Mouse (Mus musculus): ENCODE measurements around the gene Rad9b.
A peak's percentile ranks its signal among the peaks of the same experiment; 100 is the strongest.
"Not testable (repeated sequence)": the region's sequence is repeated elsewhere in the genome, so short reads cannot be mapped to it uniquely, and the experiment has no call there.

The Rad9b gene

DNA sequence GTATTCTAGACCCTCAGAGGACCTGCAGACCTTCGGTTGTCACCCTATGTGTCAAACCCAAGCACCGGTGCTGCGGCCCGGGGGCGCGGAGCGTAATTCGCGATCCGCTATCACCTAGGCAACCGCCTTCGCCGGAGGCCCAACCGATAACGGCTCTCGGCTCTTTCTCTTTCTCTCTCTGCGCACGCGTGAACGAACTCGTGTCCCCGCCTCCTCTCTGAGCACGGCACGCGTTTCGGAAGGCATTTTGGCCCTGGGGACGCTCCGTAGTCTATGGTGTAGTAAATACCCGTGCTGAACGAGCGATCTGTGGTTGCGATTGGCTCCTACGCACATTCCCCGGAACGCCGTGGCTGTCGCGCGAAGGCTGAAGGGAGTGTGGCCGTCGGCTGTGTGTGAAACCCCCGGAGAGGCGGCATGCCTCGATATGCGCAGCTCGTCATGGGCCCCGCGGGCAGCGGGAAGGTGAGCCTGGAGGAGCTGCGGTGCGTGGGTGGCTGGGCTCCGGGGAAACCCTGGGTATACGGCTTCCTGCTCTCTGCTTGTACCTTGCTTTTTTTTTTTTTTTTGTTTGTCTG lies 18.2 kb upstream of the Rad9b start, which contains the start of gene Fam216a:
TSS of gene Fam216a (minus strand) at position 173 of the 578 bp plus-strand sequence.
- DNase-seq (ENCODE audit: extremely low spot score, low read depth, low spot score): peak; percentile 96

DNA sequence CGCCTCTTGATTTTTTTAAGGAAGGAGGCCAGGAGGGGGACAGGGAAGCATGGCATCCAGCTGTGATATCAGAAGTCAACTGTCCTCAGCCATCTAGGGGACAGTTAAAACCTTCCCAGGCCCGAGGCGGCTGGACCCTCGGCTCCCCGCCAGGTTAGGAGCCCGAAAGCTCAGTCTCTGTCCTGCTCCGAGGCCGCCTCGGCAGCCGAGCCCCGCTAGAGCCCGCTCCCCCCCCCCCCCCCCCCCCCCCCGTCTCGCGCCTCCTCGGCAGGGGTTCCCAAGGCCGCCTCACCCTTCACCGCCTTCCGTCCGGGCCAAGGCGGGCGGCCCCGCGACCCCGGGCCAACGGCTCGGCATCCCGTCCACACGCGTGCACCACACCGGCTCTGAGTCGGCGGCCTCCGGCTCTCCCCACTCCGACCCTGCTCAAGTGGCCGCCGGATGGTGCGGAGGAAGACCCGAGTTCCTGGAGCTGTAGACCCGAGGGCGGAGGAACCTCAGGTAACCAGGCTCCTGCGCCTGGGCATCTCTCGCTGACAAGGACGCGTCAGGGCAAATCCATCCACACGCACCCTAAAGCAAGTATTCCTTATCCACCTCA lies 17.7 kb upstream of the Rad9b start, which contains the start of gene Gpn3:
TSS of gene Gpn3 (plus strand) at position 286 of the 601 bp plus-strand sequence.
- no peak for DNase-seq (ENCODE audit: extremely low spot score, low read depth, low spot score)

DNA sequence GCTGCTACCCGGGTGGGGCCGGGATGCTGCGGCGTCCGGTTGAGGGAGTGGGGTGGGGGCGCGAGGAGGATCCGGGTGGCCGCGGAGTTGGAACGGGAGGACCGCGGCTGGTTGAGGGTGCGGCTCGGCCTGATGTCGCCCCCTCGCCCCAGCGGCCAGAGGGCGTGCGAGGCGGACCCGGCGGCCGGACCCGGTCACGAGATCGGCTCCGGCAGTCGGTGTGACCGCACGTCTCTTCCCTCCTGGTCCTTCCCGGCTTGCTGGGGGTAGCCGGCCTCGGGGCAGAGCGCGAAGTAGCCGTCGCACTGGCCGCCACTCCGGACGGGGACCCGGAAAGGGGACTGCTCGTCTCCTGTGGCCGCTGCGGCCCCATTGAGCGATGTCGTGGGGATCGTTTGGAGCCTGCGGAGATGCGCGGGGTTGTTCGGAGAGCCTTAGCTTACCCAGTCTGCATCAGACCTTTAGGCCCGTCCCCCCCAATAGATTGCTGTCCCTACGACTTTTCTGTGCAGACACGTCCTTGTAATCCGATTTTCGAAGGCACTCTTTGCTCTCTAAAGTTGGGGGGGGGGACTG lies 547 bp upstream of the Rad9b start:
- DNase-seq (ENCODE audit: extremely low spot score, low read depth, low spot score): no peak

DNA sequence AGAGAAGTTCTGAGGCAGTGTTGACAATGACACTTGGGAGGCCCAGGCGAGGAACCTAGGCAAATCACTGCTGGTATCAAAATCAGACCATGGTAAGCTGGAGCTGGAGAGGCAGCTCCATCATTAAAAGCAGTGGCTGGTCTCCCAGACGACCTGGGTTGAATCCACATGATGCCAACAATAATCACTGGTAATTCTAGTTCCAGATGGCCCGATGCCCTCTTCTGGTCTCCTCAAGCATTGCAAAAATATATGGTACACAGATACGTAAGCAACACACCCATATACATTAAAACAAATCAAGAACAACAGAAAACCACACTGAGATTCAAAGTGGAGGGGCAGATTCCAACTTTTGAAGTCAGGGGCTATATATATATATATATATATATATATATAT lies 8.3 kb downstream of the Rad9b start:
- DNase-seq (ENCODE audit: extremely low spot score, low read depth, low spot score): no peak

DNA sequence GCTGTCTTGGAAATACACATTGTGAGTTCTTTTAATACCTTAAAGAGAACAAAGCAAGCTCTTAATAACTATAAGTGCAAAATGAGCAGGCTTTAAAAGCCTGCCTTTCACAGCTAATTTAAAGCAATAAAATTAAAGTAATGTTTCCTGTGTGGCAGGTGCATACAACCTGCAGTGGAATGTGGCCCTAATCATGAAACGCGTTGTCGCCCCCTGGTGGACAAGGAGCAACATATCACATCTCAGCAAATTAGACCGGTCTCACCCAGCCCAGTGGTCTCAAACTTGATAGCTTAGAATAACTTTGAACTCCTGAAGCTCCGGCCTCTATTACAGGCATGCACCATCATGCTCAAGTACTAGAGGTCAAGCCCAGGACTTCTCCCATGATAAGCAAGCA lies 9.8 kb downstream of the Rad9b start:
- peak; percentile 50 for DNase-seq (ENCODE audit: extremely low spot score, low read depth, low spot score)

DNA sequence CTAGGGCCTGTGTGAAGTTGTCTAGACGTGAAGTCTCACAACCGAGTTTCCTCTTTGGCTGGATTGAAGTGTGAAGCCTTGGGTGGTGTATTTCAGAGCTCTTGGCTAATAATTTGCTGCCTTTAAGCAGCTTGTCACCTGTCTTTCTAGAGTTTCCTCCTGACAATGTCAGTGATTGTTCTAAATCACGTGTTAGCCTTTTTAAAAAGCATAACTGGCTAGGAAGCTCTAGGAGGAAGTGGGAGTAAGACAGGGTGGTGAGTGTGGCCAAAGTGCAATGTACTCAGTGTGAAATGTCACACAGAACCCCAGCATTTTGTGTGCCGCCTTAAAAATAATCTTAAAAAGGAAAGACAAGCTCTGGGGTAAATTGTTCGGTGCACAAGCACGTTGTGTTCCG lies 10.3 kb downstream of the Rad9b start:
- DNase-seq (ENCODE audit: extremely low spot score, low read depth, low spot score): no peak

DNA sequence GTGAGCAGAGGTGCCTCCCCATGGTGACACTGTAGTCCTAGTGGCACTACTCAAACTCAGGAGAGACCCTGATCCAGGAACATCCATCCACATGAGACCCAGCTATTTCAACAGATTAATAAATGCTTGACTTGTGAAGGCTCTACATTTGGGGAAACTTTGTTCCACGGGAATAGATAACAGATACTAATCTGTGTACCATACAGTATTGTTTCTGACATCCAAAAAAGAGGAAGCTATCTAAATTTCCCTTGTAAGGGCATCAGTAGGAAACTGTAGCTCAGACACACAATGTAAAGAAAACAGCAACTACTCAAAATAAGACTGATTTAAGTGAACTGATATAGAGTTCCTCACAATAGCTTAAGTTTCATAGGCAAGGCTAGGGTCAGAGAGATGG lies 11.2 kb downstream of the Rad9b start:
- no peak for DNase-seq (ENCODE audit: extremely low spot score, low read depth, low spot score)

DNA sequence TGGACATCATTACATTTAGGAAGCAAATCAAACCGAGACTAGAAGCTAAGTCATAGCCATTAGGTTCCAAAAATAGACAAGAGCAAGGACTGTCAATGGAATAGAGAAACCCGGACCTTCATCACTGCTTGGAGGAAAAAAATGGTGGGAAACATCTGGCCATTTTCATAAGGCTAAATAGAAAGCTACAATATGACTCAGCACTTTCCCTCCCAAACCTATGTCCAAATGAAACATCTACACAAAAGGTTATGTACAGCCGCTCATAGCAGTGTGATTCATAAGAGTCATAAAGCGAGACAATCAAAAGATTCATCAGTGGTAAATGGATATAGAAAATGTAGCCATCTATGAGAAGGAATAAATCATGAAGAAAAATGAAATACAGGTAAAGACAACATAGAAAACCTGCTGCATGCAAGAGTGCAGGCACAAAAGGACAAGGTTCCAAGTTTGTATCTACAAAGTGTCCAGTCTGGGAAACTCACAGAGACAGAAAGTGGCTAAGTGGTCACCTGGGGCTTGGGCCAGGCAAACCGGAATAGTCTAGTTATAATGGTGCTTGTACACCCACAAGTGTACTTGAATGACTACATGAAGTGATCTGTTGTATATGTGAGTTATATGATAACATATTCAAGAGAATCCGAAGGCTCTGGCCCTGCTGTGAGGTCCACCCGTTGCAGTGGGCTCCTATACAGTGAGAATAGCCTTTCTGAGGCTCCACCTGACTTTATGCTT lies 17.3 kb downstream of the Rad9b start:
- DNase-seq (ENCODE audit: extremely low spot score, low read depth, low spot score): no peak

DNA sequence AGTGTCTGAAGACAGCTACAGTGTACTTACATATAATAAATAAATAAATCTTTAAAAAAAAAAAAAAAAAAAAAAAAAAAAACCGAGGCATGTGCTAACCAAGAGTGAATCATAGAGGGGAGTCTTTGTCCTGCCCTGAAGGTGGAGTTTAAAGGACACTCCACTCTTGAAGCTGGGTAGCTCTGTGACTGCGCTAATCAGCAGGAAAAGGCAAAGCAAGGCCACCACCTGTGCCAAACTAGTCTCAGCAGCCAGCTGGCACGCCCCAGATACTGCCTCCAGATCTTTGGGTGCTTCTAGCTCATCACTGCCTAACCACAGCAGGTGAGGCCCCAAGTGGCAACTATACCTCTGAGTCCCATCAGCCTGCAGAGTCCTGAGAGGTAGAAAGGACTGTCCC lies 19.4 kb downstream of the Rad9b start:
- no peak for DNase-seq (ENCODE audit: extremely low spot score, low read depth, low spot score)

DNA sequence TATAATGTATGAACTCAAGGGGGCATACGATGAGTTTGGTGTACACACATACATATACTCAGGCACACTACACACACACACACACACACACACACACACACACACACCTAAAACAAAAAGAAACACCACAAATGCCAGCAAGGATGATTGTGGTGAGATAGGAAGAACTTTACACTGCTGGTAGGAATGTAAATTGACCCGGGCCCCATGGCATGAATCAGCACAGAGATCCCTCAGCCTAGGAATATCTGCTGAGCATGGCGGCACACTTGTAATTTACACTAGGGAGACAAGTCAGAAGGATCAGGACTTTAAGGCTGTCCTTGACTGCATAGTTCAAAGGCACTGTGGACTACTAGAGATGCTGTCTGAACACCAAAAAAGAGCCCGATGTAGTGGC lies 23.8 kb downstream of the Rad9b start:
- no peak for DNase-seq (ENCODE audit: extremely low spot score, low read depth, low spot score)

DNA sequence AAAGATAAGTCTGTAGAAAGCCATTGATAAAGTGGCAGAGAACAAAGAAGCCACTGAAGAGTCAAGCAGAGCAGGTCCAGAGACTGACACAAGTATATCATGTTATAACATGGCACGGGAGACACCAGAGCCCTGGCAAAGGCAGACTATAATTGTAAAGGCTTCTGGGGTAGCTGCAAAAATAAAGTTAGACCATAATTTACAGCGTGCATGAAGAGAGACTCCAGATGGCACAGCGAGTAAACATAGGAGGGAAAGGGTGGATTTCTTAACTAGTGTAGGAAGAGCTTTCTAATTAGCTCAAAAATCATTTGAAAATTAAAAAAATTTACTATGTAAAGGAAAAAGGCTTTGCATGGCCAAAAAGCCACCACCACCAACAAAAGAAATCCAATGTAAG lies 26.8 kb downstream of the Rad9b start:
- no peak for DNase-seq (ENCODE audit: extremely low spot score, low read depth, low spot score)

DNA sequence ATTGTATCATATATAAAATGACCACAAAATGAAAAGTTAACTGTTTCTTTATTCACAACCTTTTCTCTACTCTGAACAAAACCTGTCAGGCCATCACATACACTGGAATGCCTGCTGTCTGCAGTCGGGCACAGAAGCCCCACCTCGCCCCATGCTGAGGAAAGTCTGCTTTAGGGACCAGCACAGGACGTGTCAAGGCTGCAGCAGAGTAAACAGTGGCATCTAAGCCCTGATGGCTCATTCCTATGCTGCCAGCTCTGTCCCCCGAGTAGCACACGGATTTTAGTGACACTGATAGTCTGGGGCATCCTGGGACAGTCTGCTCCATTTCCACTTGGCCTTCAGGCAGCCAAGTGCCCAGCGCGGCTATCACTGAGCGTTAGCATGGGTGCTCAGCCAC lies 28.6 kb downstream of the Rad9b start:
- DNase-seq (ENCODE audit: extremely low spot score, low read depth, low spot score): no peak

DNA sequence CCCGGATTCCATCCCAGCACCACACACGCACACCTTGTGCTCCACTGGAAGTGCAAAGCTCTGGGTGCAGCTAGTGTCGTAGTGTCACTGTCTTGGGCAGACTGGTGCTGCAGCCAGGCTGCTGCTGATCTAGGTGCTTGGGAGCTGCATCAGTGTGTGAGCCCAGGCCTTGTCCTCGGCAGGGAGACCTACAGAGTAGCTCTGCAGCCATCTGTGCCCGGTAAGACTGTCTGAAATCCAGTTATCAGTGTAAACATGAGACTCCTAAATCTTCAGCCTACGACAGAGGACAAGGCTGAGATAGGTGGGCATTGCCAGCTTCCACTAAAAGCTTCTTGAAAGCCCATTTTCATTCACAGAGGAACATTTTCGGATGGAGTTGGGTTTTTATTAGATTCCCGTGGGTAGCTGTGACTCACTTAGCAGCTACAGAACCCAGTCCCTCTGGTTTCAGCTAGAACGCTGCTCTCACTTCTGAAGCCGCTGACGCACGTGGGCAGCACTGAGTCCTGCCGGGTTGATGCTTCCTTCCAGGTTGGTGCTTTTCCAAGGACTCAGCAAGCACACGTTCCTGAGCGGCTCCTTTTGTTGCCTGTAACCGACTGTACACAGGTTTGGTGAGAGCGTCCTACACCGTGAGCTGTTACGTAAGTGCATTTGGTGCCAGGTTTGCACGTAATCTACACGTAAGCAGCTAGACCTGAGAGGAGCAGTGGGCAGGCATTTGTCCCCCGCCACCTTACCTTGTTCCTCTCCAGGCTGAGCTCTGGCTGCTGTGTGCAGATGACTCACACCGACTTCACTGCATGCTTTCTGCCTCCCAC lies 29.2 kb downstream of the Rad9b start:
- DNase-seq (ENCODE audit: extremely low spot score, low read depth, low spot score): no peak

DNA sequence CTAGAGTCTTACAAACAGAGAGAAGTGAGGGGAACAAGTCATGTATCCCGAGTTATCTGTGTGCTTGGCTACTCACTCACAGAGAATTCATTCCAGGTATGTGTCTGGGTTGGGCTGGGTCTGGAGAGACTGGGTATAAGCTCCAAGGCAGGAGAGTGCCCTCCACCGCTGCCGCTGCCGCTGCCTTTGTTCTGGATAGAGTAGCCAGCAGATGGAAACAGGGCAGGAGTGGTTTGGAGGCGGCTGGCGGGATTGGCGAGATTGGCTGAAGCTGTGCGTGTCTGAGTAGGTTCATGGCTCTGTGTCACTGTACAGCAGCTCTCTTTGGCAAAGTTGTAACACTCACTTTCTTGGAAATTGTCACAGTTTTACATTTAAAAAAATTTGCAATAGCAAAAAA lies 30.5 kb downstream of the Rad9b start:
- DNase-seq (ENCODE audit: extremely low spot score, low read depth, low spot score): no peak

DNA sequence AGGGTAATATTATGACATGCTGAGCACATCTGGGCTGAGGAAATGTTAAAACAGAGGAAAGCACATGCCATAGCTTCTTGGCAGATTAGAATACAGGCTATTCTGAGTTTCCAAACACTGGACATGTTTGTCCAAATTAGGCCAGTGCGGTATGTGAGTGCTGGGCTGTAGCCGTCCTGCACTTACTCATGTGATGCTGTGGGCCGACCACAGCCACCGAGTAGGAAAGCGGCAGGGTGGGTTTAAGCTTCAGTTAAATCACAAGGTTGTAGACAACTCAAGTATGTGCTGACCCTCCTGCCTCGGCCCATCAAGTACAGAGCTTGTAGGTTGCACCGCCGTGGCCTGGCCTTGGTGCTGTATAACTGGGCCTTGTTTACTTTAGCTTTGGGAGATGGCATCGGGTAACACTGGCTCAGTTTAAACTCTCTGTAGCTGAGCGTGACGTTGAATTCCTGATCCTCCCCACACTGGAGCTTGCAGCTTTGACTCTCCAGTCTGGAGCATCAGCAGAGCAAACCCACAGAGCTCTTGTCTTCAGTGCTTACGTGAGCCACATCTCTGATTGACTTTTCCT lies 33.7 kb downstream of the Rad9b start:
- no peak for DNase-seq (ENCODE audit: extremely low spot score, low read depth, low spot score)

DNA sequence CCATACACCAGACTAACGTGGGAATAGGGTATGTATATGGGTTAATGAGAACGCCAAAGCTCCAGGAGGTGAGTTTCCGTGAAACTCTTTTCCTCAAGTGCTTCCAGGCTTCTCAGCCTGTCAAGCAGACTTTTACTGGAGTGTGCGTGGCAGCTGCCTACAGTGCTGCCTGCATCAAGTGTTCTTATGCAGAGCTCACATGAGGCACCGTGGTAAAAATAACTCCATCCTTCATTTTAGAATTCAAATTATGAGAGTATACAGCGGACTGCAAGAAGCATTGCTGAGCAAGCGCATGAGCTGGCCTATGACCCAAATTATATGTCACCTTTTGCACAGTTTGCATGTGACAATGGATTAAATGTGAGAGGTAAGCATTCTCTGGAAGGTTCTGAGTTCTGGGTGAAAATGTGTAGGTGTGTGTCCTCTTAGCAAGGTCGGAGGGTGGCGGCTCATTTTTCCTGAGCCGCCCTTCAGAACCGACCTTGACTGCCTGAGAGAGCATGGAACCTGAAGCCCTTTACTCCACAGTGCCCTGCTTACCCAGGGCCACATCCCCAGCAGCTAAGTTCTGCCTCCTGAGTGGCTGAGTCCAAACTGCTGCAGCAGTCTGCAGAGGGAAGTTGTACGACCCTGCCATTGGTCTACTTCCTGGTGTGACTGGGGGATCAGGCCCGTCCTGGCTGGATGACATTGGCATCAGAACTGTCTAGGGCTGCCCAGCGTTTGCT lies 34.4 kb downstream of the Rad9b start:
- no peak for DNase-seq (ENCODE audit: extremely low spot score, low read depth, low spot score)

DNA sequence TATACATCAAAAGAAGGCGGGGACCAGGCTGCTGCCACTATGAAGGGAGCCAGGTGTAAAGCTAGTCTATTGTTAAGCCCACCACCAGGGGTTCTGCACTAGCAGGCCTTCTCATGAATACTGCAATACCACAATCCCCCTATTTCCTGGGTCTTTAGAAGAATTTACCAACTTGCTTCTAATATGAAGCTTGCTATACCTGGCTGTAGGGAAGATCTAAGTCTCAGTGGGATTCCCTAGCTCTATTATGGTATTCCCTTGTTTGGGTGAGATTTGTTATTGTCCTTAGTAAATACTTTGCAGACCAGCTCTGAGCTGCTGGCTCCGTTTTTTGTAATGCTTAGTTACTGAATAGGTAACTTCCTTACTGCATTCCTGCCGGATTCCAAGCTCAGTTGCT lies 35.1 kb downstream of the Rad9b start:
- not testable (repeated sequence) for DNase-seq (ENCODE audit: extremely low spot score, low read depth, low spot score)

DNA sequence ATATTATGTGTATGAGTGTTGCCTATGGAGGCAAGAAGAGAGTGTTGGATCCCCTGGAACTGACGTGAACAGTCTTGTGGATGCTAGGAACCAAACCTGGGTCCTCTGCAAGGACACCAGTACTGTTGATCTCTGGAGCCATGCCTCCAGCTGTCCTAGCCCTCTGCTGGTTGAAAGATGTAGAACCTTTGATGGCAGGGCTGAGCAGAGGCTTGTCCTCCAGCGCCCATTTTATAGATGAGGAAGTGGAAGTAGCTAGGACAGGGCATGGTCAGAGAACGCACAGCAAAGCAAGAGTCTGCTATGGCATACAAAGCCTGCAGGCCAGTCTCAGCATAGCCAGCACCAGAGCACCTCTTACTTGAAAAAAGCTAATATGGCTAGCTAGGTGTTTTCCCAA lies 35.9 kb downstream of the Rad9b start:
- DNase-seq (ENCODE audit: extremely low spot score, low read depth, low spot score): no peak

DNA sequence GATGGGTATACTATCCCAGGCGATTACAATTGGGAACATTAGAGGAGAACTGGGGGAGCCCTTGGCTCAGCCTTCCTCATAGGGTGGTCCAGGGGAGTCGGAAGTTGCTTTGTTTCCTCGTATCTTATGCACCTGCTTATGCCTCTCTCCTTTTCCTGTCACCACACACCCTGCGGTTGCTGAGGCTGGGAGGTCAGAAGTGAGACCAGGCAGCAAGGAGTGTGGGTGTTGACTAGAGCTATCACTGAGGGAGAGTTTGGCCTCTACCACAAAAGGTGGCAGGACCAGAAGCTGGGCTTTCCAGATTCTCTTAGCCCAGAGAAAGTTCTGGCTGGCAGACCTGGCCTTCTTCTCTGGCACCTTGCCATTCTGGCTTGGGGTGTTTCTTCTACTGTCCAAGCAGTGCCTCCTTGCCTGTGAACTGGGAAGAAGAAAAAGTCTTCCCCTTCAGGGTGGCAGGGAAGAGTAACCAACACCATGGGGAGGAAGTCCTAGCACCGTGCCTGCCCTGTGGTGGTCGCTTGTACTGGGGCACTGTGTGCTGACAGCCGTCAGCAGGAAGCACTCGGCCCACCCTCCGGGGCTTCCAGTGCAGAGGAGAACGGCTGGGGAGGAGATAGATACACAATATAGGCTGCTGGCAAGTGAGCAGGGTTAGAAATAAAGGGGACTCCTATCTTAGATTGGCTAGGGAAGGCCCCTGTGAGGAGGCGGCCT lies 36.5 kb downstream of the Rad9b start:
- DNase-seq (ENCODE audit: extremely low spot score, low read depth, low spot score): no peak
